Mouse (Mus musculus) embryonic fibroblast, embryonic 13.5 days (primary cell): Measurements from ENCODE around the gene Nxnl1.

Experiments used
- CTCF ChIP-seq: IDR thresholded peaks from 2 replicates; pipeline ENCODE4 v1.5.1; 2011; ENCODE audit warnings: mild to moderate bottlenecking, control low read depth, low read length, moderate library complexity, borderline replicate concordance; ENCODE audit not compliant: insufficient read depth
- POLR2A ChIP-seq: IDR thresholded peaks from 2 replicates; pipeline ENCODE4 v1.6.1; 2011; ENCODE audit warnings: low read depth, mild to moderate bottlenecking, control low read depth, low read length, moderate library complexity

GRCm38 (mm10) chr8:71550754-71551153 is 15.6 kb downstream of the Nxnl1 start:
- TF ChIP-seq POLR2A (no peak), CTCF (no peak)
